Mouse (Mus musculus) brown adipose tissue, adult 24 weeks (tissue): ENCODE data around the gene Tmem126b. TPM values are rescaled to one million over a fixed set of nuclear protein-coding genes. Genes with fewer than 3 reads are reported as not detected.
A peak's percentile ranks its signal among the peaks of the same experiment; 100 is the strongest.

Experiments used
- H3K27ac ChIP-seq: fragments of 200-500 bp; replicated peaks from 2 replicates; pipeline ENCODE4 v1.5.1; 2012; ENCODE audit warnings: low read depth, mild to moderate bottlenecking, low read length
- H3K4me1 ChIP-seq: fragments of 200-500 bp; 2 replicates; pipeline ENCODE4 v1.6.1; 2012; ENCODE audit warnings: low read length, mixed read lengths; ENCODE audit not compliant: control insufficient read depth, insufficient read depth, insufficient read length
- H3K4me3 ChIP-seq: fragments of 200-500 bp; 2 replicates; pipeline ENCODE4 v1.5.1; 2012; ENCODE audit warnings: low read depth, mild to moderate bottlenecking, low read length, moderate library complexity; ENCODE audit not compliant: insufficient read depth
- polyA plus RNA-seq: library from polyadenylated mRNA; stranded (reverse); fragments of >200 nt; gene quantifications from 2 replicates; pipeline ENCODE4 v1.2.4, GENCODE M21; 2012; ENCODE audit not compliant: missing spikeins, insufficient read depth, insufficient read length

Tmem126b gene
- 47.4 and 60.3 TPM in 2 replicates for polyA plus RNA-seq

DNA sequence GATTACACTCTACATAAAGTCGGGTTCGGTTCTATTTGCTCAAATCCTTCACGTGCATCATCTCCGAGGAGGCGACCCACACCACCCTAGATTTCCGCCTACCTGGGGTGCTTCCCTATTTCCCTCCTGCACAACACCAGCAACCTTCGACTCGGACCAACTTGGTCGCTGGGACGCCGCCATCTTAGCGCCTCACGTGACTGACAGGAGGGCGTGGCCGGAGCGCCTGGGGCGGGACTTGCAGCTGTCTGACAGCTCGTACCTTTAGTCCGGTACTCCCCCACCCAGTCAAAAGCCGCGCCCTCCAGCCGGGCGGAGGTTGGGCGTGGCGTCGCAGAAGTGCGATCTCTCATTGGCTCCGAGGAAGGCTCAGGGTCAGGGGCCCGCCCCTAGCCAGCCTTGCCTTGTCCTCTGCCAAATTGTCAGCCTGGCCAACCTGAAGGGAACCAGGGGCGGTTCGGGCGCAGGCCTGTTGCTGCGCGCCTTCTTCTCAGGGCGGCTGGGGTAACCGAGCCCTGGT, at the start of gene Tmem126b:
Tmem126b (minus strand) TSS at position 209 of the 520 bp plus-strand sequence.
- H3K4me1 ChIP-seq = no peaks in the 10 kb centered on the region
- peak within 1 kb of the TSS; percentile 89 for H3K4me3 ChIP-seq
- peak within 1 kb of the TSS; percentile 60 for H3K27ac ChIP-seq

DNA sequence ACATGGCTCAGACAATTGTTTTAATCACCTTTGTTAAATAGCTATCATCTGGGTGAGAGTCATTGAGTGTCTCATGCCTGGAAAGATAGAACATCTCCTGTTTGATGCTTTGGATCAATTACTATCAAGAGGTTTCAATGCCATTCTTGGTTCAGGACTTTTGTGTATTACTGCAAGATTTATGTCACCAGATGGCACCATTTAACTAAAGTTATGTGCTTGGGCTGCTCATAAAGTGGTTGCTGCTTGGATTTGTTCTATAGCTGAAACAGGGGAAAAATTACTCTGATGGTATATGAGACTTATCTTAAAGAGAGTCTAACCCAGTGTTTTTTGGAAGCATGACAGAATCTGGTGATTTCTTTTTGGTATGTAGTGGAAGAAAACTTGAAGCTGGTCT, 36.5 kb upstream of the Tmem126b start:
- Histone ChIP-seq H3K4me3 (no peak overlapping the region), H3K27ac (no peak overlapping the region), H3K4me1 (no peaks in the 10 kb centered on the region)

DNA sequence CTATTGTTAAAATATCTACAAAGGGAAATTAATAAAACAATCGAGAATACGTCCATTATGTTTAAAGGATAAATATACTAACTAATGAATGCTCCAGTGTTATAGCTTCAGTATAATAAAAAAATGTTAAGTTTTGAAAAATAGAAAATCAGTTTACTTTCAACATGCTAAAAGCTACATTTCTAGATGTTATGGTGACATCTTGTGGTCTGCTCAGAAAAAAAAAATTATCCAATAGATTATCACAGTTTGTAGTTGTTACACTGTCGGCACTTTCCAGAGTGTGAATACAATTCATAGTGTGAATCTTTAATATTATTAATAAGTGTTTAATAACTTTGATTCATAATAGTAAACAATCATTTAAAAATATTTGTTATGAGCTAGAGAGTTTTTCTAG, 32.3 kb upstream of the Tmem126b start:
- no peak overlapping the region for H3K4me3 ChIP-seq

DNA sequence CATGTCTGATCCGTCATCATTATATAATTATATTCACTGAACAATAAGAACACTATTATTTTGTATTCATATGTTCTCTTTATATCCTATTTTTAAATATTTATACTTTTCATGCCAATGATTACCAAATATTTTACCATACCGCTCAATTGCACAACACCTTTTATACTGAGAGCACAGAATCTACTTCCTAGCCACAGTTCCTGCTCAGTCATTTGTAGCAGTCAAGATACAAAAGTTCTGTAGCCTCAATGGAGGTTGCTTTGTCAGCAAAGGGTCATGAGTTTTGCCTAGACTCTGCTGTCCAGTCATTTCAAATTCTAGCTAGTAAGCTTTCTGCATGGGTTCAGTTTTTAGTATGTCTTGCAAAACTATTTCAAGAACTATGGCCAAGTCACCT, 6.8 kb upstream of the Tmem126b start:
- Histone ChIP-seq H3K4me3 (no peak overlapping the region), H3K4me1 (no peaks in the 10 kb centered on the region), H3K27ac (no peak overlapping the region)

More for the DNA sequence above, 32.3 kb upstream of the Tmem126b start:
- Histone ChIP-seq H3K4me1 (no peaks in the 10 kb centered on the region), H3K27ac (no peak overlapping the region)

DNA sequence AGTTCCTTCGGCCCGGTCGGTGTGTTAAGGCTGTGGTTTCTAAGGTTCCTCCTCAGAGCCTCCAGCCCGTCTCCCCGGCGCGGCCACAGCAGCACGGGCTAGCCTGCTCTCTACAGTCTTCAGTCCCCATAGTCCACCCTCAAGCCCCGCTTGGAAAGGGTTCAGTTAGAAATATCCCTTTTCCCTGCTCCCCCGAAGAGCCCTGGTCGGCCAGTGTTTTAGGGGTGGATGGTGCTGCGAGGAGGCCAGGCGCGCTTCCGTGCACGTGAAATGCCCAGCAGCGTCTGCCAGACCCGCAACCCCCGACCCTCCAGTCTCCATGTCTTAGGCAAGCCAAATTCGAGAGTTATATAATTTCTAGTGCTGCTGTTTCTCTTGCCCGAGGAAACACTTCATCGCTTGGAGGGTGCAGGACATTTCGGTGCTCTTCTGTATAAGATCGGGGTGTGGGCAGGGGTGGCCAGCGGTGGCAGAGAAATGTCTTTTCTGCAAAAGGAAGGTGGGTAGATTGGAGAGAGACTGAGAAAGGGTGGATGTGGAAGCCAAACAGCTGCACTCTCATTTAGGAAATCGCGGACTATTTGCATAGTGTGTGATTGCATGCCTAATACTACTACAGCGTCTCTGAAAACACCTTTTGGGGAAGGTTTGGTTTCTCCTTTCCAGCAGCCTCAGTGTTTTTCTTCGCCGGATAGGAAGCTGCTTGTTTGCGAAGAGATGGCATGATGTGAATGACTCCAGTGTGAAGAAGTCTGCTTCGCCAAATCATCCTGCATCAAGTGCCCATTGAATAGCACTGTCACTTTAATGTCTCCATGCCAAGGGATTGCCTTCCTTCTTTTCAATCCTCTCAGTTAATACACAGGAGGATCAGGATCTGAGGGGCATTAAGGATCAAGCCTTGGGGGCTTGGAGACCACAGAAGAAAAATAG, 778 bp upstream of the Tmem126b start, which contains the start of gene Dlg2:
Dlg2 (plus strand) TSS at position 360 of the 933 bp plus-strand sequence.
- no peaks in the 10 kb centered on the region for H3K4me1 ChIP-seq
- H3K4me3 ChIP-seq = peak within 1 kb of the TSS; percentile 89
- peak within 1 kb of the TSS; percentile 60 for H3K27ac ChIP-seq

DNA sequence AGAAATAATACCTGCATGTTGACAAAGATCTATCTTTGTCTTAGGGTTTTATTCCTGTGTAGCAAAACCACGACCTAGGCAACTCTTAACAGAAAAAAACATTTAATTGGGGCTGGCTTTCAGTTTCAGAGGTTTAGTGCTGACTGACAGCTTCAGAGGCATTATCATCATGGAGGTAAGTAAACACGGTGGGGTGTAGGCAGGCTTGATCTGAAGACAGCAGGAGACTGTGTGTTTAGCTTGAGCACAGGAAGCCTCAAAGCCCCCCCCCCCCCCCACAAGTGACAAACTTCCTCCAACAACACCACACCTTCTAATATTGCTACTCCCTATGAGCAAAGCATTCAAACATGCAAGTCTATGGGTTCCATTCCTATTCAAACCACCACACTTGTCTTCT, 2.3 kb downstream of the Tmem126b start:
- Histone ChIP-seq H3K4me1 (no peaks in the 10 kb centered on the region), H3K27ac (no peak overlapping the region)

DNA sequence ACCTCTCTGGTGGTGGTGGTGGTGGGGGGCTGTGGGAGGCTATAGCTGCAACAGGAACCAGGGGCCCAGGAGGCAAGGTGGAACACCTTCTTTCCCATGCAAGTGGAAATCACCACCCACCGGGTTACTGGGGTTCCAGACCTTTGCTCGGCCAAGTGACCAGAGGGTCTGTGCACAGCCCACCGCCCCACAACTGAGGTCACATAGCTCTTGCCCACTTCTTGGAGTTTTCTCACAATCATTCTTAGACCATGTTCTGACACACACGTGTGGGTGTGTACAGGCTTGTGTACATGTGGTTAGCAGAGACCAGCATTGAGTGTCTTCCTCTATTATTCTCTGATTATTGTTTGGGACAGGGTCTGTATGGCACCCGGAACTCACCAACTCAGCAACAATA, 14.4 kb downstream of the Tmem126b start:
- H3K4me1 ChIP-seq = no peaks in the 10 kb centered on the region
- H3K4me3 ChIP-seq = no peak overlapping the region
- no peak overlapping the region for H3K27ac ChIP-seq

More for the DNA sequence above, 2.3 kb downstream of the Tmem126b start:
- no peak overlapping the region for H3K4me3 ChIP-seq

DNA sequence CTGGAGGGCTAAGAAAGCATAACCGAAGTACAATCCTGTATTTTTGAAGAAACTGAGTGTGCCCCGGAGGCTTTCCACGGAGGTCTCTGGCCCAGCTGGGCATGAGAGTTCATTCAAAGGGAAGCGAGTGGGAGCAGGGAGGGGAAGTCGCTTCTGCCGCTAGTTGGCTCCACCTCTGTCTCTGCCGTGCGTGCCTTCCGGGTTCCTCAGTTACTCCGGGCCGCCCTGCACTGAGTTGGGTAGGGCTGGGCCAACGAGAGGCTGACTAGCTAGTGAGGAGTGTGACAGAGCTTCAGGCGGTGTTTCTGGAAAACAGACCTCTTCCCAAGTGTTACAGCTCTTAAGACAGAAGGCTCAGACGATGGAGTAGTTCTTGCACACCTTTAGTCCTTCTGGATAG, 14.9 kb downstream of the Tmem126b start:
- H3K27ac ChIP-seq = no peak overlapping the region
- H3K4me3 ChIP-seq = no peak overlapping the region
- H3K4me1 ChIP-seq = no peaks in the 10 kb centered on the region; the same call in 1 of the 2 replicates

DNA sequence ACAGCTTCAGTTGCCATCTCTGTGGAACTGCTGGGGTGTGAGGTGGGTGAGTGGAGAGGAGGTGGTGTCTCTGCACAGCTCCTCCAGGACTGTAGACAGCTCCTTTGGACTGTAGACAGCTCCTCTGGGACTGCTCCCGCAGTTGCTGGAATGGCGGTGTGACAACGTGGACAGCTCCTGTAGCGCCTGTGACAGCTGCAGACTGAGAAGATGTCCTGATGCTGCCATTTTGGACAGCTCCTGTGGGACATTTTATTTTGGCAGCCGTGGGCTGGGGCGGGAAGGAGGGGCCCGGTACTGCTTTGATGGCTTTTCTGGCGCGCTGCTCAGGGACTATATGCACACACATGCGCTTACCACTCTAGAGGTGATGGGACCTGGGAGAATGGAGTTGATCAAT, 15.5 kb downstream of the Tmem126b start:
- no peak overlapping the region for H3K4me3 ChIP-seq
- H3K4me1 ChIP-seq = no peaks in the 10 kb centered on the region; the same call in 1 of the 2 replicates
- H3K27ac ChIP-seq = no peak overlapping the region

DNA sequence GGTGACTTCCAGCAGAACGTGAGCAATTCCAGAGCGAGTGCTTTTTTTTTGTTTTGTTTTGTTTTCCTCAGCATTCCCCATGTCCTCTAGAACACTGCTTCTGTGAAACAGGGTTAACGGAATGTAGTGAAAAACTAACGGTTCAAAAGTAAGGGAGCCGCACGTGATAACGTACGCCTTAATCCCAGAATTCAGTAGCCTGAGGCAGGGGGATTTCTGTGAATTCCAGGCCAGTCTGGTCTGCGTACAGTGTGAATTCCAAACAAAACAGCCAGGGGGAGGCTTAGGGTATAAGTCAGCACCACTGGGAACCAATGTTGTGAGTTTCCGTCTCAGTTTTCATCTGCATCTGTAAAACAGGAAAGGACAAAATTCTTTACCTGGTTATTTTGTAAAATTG, 18.3 kb downstream of the Tmem126b start:
- Histone ChIP-seq H3K27ac (peak overlapping the region; percentile 73), H3K4me3 (peak overlapping the region; percentile 81), H3K4me1 (no peaks in the 10 kb centered on the region; the same call in 1 of the 2 replicates)

DNA sequence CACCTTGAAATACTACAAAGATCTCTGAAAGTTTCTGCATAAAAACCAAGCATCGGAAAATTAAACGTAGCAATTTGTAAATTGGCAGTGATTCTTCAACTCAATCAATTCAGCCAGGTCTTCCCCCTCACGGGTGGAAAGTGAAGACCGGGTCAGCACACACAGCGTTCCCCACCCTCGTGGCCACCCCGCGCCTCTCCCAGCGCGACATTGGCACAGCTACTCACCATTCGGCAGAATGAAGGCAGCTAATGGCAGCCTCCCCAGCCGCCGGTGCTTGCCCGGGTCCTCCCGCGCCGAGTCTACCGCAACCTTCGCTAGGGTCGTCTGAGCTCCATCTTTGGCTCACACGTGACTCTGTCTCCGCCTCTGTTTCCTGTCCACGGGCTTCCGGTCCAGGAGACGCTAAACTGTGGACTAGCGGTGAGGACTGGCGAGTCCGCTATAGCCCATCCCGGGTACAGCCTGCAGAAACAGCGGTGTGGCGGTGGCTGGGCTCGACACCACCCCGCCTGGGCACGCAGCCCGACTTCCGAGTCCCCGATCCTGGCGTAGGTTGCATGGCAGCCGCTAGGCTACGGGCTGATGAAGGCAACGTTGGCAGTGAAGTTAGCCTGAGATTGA, 18.8 kb downstream of the Tmem126b start, which contains the start of gene Tmem126a:
Tmem126a (minus strand) TSS at position 385 of the 624 bp plus-strand sequence.
- H3K4me1 ChIP-seq = no peaks in the 10 kb centered on the region; the same call in 1 of the 2 replicates
- H3K27ac ChIP-seq = peak within 1 kb of the TSS; percentile 87
- peak within 1 kb of the TSS; percentile 81 for H3K4me3 ChIP-seq

DNA sequence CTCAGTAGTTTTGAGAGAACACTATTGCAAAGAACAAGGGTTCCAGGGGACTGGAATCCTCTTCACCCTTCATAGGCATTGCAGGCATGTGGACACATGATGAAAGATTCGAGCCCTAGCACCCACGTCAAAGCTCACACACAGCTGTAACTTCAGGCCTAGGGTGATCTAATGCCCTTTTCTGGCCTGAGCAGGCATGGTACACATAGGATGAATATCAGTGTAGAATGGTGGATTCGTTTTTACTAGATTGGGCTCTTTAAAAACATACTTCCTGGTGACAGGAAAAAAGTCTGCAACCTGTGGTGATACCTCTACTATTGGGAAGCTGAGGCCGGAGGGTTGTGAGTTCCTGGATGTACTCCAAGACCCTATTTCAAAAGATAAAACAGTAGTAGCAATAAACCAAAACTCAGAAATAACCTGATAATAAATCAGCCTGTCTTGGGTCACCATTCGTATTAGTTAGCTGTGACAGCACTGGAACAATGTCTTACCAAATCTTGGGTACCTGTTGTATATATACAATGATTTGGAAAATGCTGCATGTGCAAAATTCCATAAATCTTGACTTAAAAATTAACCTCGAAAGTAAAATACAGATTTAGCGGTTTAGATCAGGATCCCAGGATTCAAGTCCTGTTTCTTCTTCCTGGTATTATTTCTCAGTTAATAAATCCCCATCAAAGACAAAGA, 19.5 kb downstream of the Tmem126b start:
- Histone ChIP-seq H3K4me1 (no peaks in the 10 kb centered on the region; the same call in 1 of the 2 replicates), H3K4me3 (peak overlapping the region; percentile 81), H3K27ac (no peak overlapping the region)

DNA sequence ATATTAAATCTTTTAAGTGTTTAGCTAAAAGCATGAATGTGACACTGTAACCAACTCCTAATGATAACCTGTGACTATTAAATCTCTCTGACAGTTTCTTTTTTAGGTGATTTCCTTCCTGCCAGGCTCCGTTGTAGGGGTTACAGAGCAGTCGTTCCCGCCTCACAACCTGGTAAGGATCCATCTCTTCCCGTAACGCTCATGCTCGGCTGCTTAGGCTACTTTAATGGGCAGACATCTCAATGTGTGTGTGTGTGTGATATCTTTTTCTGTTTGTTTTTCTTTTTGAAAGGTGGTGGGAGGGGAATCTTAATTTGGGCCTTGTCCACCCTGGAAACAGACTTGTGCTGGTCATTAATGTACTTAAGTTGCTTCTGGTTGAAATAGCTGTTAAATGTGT, 31.6 kb downstream of the Tmem126b start:
- Histone ChIP-seq H3K4me1 (no peaks in the 10 kb centered on the region; the same call in 1 of the 2 replicates), H3K4me3 (peak overlapping the region; percentile 100), H3K27ac (peak overlapping the region; percentile 83)
